Mouse (Mus musculus): ENCODE measurements around the gene Esr1. TPM values are rescaled to one million over a fixed set of nuclear protein-coding genes. Genes with fewer than 3 reads are reported as not detected.

The Esr1 gene
- 2.9 and 5.7 TPM in 2 replicates for polyA plus RNA-seq (2011; ENCODE audit: insufficient read depth, insufficient read length, low replicate concordance, missing spikeins)

- peak within 1 kb of the TSS; percentile 89 for H3K4me3 ChIP-seq (replicated peaks; ENCODE audit: control insufficient read depth, low read depth, low read length)
- peak within 1 kb of the TSS; percentile 84 for H3K27ac ChIP-seq (ENCODE audit: control insufficient read depth, insufficient read depth, low read depth, low read length, poor library complexity)
- TF ChIP-seq POLR2A (IDR thresholded peaks at IDR 0.05; ENCODE audit: borderline replicate concordance, control insufficient read depth, low read depth, low read length) (no peak), CTCF (IDR thresholded peaks at IDR 0.05; ENCODE audit: control insufficient read depth, insufficient read depth, low read length) (no peak)
- WGBS, result 4% methylated on average over 13 of the region's 13 CpGs
- H3K4me1 ChIP-seq (ENCODE audit: control insufficient read depth, insufficient read depth, low read length), result no peaks in the 10 kb centered on the region; the same call in 1 of the 2 replicates
Measured at GRCm38 (mm10) chr10:4611386-4612155, at the start of gene Esr1. Gene Esr1 (plus strand): TSS chr10:4611593.

- 73% methylated on average over 1 of the region's 1 CpGs for WGBS
- H3K4me1 ChIP-seq (ENCODE audit: control insufficient read depth, insufficient read depth, low read length), result no peaks in the 10 kb centered on the region
- no peak overlapping the region for H3K27ac ChIP-seq (ENCODE audit: control insufficient read depth, insufficient read depth, low read depth, low read length, poor library complexity)
- H3K4me3 ChIP-seq (replicated peaks; ENCODE audit: control insufficient read depth, low read depth, low read length), result no peak overlapping the region
- TF ChIP-seq CTCF (IDR thresholded peaks at IDR 0.05; ENCODE audit: control insufficient read depth, insufficient read depth, low read length) (no peak), POLR2A (IDR thresholded peaks at IDR 0.05; ENCODE audit: borderline replicate concordance, control insufficient read depth, low read depth, low read length) (no peak)
Measured at GRCm38 (mm10) chr10:4565148-4565547, 46.2 kb upstream of the Esr1 start.

- 90% methylated on average over 4 of the region's 4 CpGs for WGBS
- H3K27ac ChIP-seq (ENCODE audit: control insufficient read depth, insufficient read depth, low read depth, low read length, poor library complexity), result no peak overlapping the region
- no peaks in the 10 kb centered on the region for H3K4me1 ChIP-seq (ENCODE audit: control insufficient read depth, insufficient read depth, low read length)
- TF ChIP-seq POLR2A (IDR thresholded peaks at IDR 0.05; ENCODE audit: borderline replicate concordance, control insufficient read depth, low read depth, low read length) (no peak), CTCF (IDR thresholded peaks at IDR 0.05; ENCODE audit: control insufficient read depth, insufficient read depth, low read length) (no peak)
- no peak overlapping the region for H3K4me3 ChIP-seq (replicated peaks; ENCODE audit: control insufficient read depth, low read depth, low read length)
Measured at GRCm38 (mm10) chr10:4570778-4571177, 40.6 kb upstream of the Esr1 start.

GRCm38 (mm10) chr10:4571304-4571703, 40.1 kb upstream of the Esr1 start:
- WGBS, result 87% methylated on average over 4 of the region's 4 CpGs
- H3K4me1 ChIP-seq (ENCODE audit: control insufficient read depth, insufficient read depth, low read length), result no peaks in the 10 kb centered on the region
- TF ChIP-seq POLR2A (IDR thresholded peaks at IDR 0.05; ENCODE audit: borderline replicate concordance, control insufficient read depth, low read depth, low read length) (no peak), CTCF (IDR thresholded peaks at IDR 0.05; ENCODE audit: control insufficient read depth, insufficient read depth, low read length) (no peak)
- no peak overlapping the region for H3K27ac ChIP-seq (ENCODE audit: control insufficient read depth, insufficient read depth, low read depth, low read length, poor library complexity)
- no peak overlapping the region for H3K4me3 ChIP-seq (replicated peaks; ENCODE audit: control insufficient read depth, low read depth, low read length)

- Histone ChIP-seq H3K4me1 (ENCODE audit: control insufficient read depth, insufficient read depth, low read length) (no peaks in the 10 kb centered on the region; the same call in 1 of the 2 replicates), H3K27ac (ENCODE audit: control insufficient read depth, insufficient read depth, low read depth, low read length, poor library complexity) (no peak overlapping the region), H3K4me3 (replicated peaks; ENCODE audit: control insufficient read depth, low read depth, low read length) (no peak overlapping the region)
- TF ChIP-seq CTCF (IDR thresholded peaks at IDR 0.05; ENCODE audit: control insufficient read depth, insufficient read depth, low read length), result no peak
- TF ChIP-seq POLR2A (IDR thresholded peaks at IDR 0.05; ENCODE audit: borderline replicate concordance, control insufficient read depth, low read depth, low read length), result no peak
- 87% methylated on average over 5 of the region's 5 CpGs for WGBS
Measured at GRCm38 (mm10) chr10:4581905-4582304, 29.5 kb upstream of the Esr1 start.

DNA sequence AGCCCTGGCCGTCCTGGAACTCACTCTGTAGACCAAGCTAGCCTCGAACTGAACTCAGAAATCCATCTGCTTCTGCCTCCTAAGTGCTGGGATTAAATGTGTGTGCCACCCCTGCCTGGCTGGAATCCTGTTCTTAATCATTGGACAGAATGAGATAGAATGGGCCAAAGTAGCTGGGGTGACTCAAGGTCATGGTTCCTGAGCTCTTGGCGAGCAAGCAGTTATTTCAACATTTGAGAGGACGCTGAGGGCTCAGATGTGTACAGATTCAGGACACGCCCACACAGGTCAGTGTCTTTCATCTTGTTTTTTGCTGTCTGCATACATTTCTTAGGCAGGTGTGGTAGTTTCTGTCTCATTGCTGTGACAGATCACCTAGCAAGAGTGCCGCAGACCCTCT, 24.7 kb upstream of the Esr1 start:
- Histone ChIP-seq H3K4me3 (replicated peaks; ENCODE audit: control insufficient read depth, low read depth, low read length) (no peak overlapping the region), H3K4me1 (ENCODE audit: control insufficient read depth, insufficient read depth, low read length) (no peaks in the 10 kb centered on the region), H3K27ac (ENCODE audit: control insufficient read depth, insufficient read depth, low read depth, low read length, poor library complexity) (no peak overlapping the region)
- WGBS, result 73% methylated on average over 6 of the region's 6 CpGs
- TF ChIP-seq POLR2A (IDR thresholded peaks at IDR 0.05; ENCODE audit: borderline replicate concordance, control insufficient read depth, low read depth, low read length) (no peak), CTCF (IDR thresholded peaks at IDR 0.05; ENCODE audit: control insufficient read depth, insufficient read depth, low read length) (no peak)

GRCm38 (mm10) chr10:4589576-4589975, 21.8 kb upstream of the Esr1 start:
- no peaks in the 10 kb centered on the region for H3K4me1 ChIP-seq (ENCODE audit: control insufficient read depth, insufficient read depth, low read length)
- 78% methylated on average over 4 of the region's 4 CpGs for WGBS
- no peak overlapping the region for H3K4me3 ChIP-seq (replicated peaks; ENCODE audit: control insufficient read depth, low read depth, low read length)
- no peak overlapping the region for H3K27ac ChIP-seq (ENCODE audit: control insufficient read depth, insufficient read depth, low read depth, low read length, poor library complexity)
- TF ChIP-seq POLR2A (IDR thresholded peaks at IDR 0.05; ENCODE audit: borderline replicate concordance, control insufficient read depth, low read depth, low read length) (no peak), CTCF (IDR thresholded peaks at IDR 0.05; ENCODE audit: control insufficient read depth, insufficient read depth, low read length) (no peak)

DNA sequence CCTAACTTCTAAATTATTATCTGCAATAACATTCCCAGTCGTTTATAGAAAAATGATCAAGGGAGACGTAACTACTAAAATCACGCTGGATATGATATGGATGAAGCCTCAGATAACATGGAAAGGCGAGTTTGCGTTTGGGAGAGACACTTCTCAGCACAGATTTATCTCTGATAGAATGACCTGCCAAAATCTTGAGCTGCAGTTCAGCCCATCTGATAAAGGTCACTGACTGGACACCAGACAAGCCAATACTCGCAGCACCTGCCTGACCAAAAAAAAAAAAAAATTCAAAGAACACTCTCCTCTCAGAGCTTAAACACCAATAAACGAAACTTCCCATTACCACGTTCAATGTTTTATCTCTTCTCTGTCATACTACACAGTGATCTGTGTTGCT, 20.4 kb upstream of the Esr1 start:
- H3K4me1 ChIP-seq (ENCODE audit: control insufficient read depth, insufficient read depth, low read length), result no peaks in the 10 kb centered on the region
- 84% methylated on average over 8 of the region's 8 CpGs for WGBS
- no peak for TF ChIP-seq POLR2A (IDR thresholded peaks at IDR 0.05; ENCODE audit: borderline replicate concordance, control insufficient read depth, low read depth, low read length)
- no peak for TF ChIP-seq CTCF (IDR thresholded peaks at IDR 0.05; ENCODE audit: control insufficient read depth, insufficient read depth, low read length)
- H3K4me3 ChIP-seq (replicated peaks; ENCODE audit: control insufficient read depth, low read depth, low read length), result no peak overlapping the region
- no peak overlapping the region for H3K27ac ChIP-seq (ENCODE audit: control insufficient read depth, insufficient read depth, low read depth, low read length, poor library complexity)

Measured in bone marrow, adult 2 months (tissue).